Mouse (Mus musculus) testis, adult 2 months (tissue): Measurements from ENCODE around the gene Uimc1.

Experiments used
- CTCF ChIP-seq: fragments of 200-500 bp; IDR thresholded peaks from 2 replicates; pipeline ENCODE4 v1.5.1; 2012; ENCODE audit warnings: low read depth, mild to moderate bottlenecking, inconsistent platforms, low read length, moderate library complexity; ENCODE audit not compliant: control insufficient read depth, insufficient read depth, insufficient replicate concordance
- POLR2A ChIP-seq: fragments of 200-500 bp; IDR thresholded peaks from 2 replicates; pipeline ENCODE4 v1.6.1; 2012; ENCODE audit warnings: low read depth, mild to moderate bottlenecking, inconsistent platforms, low read length, moderate library complexity; ENCODE audit not compliant: control insufficient read depth

DNA sequence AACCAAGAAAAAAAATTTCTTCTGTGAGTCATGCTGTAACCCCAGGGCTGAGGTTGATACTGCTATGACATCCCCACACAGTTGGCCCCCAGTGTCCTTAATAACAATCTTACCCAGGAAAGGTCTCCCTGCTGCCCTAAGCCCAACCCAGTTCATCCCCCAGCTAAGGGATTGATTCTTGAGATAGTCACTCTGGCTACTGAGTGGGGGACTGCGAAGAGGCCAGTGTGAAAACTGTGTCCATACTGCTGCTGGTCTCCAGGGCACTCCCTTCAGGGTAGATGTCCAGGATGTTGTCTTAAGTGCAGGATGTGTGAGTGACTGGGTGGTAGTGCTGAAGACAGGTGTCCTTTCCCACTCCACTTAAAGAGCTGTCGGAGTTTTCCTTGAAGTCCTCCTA is 33.3 kb upstream of the Uimc1 start, which contains the start of gene Gm17617:
- TF ChIP-seq CTCF (no peak), POLR2A (no peak)
